Mouse (Mus musculus) hindbrain, embryonic 14.5 days (tissue): ENCODE measurements around the gene Tnrc18. TPM values are rescaled to one million over a fixed set of nuclear protein-coding genes. Genes with fewer than 3 reads are reported as not detected.

Experiments used
- ATAC-seq: fragments of 200-750 bp; cut with Nextera tagmentation; 2 replicates; pipeline ENCODE4 v1.8.0; 2017; ENCODE audit warnings: moderate number of reproducible peaks, mild to moderate bottlenecking, moderate TSS enrichment, moderate library complexity; ENCODE audit not compliant: low FRiP score
- DNase-seq: peaks from one replicate; pipeline ENCODE4 v3.0.0-alpha.2; 2015; ENCODE audit warnings: low spot score
- H3K27ac ChIP-seq: fragments of 300-500 bp; sonication (generic); 2 replicates; pipeline ENCODE4 v1.5.1; 2014; ENCODE audit warnings: mild to moderate bottlenecking, moderate library complexity
- H3K27me3 ChIP-seq: fragments of 300-500 bp; sonication (generic); 2 replicates; pipeline ENCODE4 v1.6.1; 2014; ENCODE audit warnings: mild to moderate bottlenecking, low read length, mixed read lengths; ENCODE audit not compliant: control insufficient read depth, insufficient read depth
- H3K36me3 ChIP-seq: fragments of 300-500 bp; sonication (generic); replicated peaks from 2 replicates; pipeline ENCODE4 v1.6.1; 2014; ENCODE audit not compliant: control insufficient read depth, insufficient read depth
- H3K4me1 ChIP-seq: fragments of 300-500 bp; sonication (generic); replicated peaks from 2 replicates; pipeline ENCODE4 v1.6.1; 2014; ENCODE audit warnings: antibody characterized with exemption, low read length, mixed read lengths; ENCODE audit not compliant: control insufficient read depth, insufficient read depth
- H3K4me2 ChIP-seq: fragments of 300-500 bp; sonication (generic); replicated peaks from 2 replicates; pipeline ENCODE4 v1.6.1; 2014; ENCODE audit warnings: mild to moderate bottlenecking, moderate library complexity
- H3K4me3 ChIP-seq: fragments of 300-500 bp; sonication (generic); replicated peaks from 2 replicates; pipeline ENCODE4 v1.5.1; 2014; ENCODE audit warnings: mild to moderate bottlenecking, low read length
- H3K9ac ChIP-seq: fragments of 300-500 bp; sonication (generic); 2 replicates; pipeline ENCODE4 v1.6.1; 2014
- H3K9me3 ChIP-seq: fragments of 300-500 bp; sonication (generic); 2 replicates; pipeline ENCODE4 v1.6.1; 2016; ENCODE audit warnings: low read length; ENCODE audit not compliant: control insufficient read depth
- WGBS: fragments of 180-500 bp; shearing (Covaris S2); extraction: QIAGEN DNeasy Blood & Tissue Kit; methylation state at CpG from one replicate; pipeline ENCODE4 v1.1.7; 2014; 5-methylcytosine and 5-hydroxymethylcytosine counted together
- polyA plus RNA-seq: library from polyadenylated mRNA; unstranded; fragments of >200 nt; fragmentation: Nextera tagmentation; extraction: Ambion mirVana; gene quantifications from 2 replicates; pipeline ENCODE4 v1.2.1, GENCODE M21; 2014

Tnrc18 gene
- polyA plus RNA-seq, 1 experiment from 2014 or later, result 38.9 TPM

DNA sequence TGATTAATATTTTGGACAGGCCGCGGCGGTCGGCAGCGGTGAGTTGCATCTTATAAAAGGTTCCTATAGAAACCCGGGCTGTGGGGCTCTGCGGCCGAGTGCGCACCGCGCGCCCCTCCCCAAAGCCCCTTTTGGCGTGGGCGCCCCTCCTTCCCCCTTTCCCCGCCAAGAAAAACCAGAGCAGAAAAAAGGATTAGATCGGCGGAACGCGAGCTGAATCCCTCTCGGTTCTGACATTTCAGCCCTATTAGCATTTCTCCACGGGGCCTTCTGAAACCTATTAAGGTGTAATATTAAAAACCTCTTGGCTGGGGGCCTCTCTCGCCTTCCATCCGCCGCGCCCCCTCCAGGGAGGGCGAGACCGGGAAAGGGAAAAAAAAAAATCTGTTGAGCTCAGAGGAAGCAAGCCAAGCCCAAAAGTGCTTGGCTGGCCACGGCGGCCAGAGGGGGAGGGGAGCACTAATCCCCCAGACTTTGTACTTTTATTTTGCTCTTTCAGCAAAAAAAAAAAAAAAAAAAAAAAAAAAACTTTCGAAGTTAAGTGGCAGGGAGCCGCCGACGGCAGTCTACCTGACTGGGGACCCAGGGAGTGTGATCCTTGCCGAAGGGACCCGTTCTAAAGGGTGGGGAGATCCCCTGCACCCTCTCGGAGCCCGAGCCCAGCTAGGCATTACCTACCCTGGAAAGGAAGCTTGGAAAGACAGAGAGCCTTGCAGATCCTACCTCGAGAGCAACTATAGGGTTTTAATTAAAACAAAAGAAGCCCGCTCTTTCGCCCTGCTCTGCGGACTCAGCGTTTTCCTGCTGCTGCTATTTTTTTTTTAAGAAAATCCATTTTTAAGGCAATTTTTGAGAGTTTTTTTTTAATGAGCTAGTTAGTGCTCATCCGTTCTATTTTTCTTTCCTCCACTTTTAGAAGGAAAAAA, 1.2 kb upstream of the Tnrc18 start:
- peak overlapping the region; percentile 100 for H3K9ac ChIP-seq
- WGBS, result 1% methylated on average over 43 of the region's 43 CpGs
- no peak for ATAC-seq

DNA sequence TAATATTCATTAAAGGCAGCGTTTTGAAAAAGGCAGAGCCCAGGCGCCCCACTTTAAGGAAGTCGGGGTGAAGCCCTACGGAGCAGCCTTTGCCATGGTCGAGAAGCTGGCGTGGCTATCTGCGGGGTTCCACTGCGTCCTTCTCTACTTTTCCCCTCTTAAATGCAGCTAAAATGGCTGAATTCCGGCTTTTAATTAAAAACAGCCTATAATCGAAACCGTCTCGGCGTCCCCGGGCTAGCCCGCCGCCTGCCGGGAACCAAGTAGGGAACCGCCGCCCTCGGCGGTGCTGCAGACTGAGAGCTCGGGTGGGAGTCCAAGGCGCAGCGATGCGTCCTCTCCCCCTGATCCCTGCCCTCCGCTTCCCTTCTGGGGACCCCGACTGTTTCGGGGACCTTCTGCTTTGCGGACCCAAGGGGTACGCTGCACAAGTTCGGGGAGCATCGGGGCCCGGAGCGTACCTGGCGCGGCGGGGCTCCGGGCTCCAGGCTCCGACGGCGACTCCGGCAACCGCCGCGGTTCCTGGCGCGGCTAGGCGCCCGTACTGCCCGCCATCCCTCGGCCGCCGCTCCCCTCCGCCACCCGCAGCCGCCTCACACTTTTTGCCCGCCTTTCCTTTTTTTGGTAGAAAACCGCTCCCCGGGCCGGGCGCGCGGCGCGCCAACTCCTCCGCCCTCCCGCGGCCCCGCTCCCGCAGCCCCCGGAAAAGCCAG, 495 bp downstream of the Tnrc18 start:
- H3K27me3 ChIP-seq, result no peaks in the 10 kb centered on the region
- H3K27ac ChIP-seq, result peak overlapping the region; percentile 100
- H3K36me3 ChIP-seq, result peaks cover 4% of the 10 kb centered on the region; the same call in 1 of the 2 replicates
- H3K4me3 ChIP-seq, result peak overlapping the region; percentile 98
- under 1% methylated on average over 63 of the region's 71 CpGs for WGBS
- H3K9me3 ChIP-seq, result no peaks in the 10 kb centered on the region
- H3K9ac ChIP-seq, result peak overlapping the region; percentile 100
- H3K4me1 ChIP-seq, result peaks cover 17% of the 10 kb centered on the region
- H3K4me2 ChIP-seq, result peak overlapping the region; percentile 98
- ATAC-seq, result no peak
- DNase-seq, result peak; percentile 52

More for the DNA sequence above, 1.2 kb upstream of the Tnrc18 start:
- H3K36me3 ChIP-seq, result no peaks in the 10 kb centered on the region
- no peaks in the 10 kb centered on the region for H3K27me3 ChIP-seq
- H3K4me1 ChIP-seq, result peaks cover 13% of the 10 kb centered on the region
- H3K4me2 ChIP-seq, result peak overlapping the region; percentile 99
- peak overlapping the region; percentile 98 for H3K4me3 ChIP-seq
- H3K9me3 ChIP-seq, result no peaks in the 10 kb centered on the region
- H3K27ac ChIP-seq, result peak overlapping the region; percentile 100
- DNase-seq, result peak; percentile 81

DNA sequence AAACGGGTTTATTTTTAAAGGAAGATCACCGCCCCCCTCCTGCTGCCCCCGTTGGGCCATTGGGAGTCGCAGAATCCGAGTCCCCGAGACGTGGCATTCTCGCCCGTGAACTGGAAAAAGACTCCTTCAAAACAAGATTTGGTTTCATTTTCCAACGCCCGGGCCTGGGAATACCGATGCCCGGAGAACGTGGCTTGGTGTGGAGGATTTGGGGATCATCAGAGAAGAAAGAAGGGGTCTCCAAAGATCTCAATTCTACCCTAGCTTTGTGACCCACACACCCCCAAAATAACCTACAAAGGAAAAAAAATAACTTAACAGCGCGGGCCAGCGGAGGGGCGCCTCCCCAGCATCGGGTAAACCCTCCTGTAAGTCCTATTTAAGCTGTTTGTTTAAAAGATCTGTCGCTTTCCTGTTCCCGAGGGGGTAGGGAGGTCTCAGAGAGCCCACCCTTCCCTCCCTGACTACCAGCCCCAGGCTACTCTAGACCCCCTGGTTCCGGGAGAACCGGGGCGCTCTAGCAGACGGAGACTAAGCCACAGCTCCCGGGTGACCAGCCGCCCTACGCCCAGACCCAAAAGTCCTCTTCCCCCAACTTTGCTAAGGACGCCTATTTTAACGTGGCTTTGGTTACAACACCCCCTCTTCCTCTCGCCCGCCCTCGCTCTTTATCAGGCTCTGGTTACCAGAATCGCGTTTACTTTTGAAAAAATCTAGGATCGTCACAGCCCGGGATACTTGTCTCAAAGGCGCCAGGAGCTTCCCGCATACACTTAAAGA, 1.2 kb downstream of the Tnrc18 start:
- WGBS, result under 1% methylated on average over 38 of the region's 39 CpGs
- Histone ChIP-seq H3K27me3 (no peaks in the 10 kb centered on the region), H3K36me3 (peaks cover 5% of the 10 kb centered on the region), H3K27ac (peak overlapping the region; percentile 100), H3K4me2 (peak overlapping the region; percentile 98), H3K9me3 (no peaks in the 10 kb centered on the region), H3K4me1 (peaks cover 22% of the 10 kb centered on the region), H3K9ac (peak overlapping the region; percentile 100), H3K4me3 (peak overlapping the region; percentile 98)
- no peak for ATAC-seq
- no peak for DNase-seq

DNA sequence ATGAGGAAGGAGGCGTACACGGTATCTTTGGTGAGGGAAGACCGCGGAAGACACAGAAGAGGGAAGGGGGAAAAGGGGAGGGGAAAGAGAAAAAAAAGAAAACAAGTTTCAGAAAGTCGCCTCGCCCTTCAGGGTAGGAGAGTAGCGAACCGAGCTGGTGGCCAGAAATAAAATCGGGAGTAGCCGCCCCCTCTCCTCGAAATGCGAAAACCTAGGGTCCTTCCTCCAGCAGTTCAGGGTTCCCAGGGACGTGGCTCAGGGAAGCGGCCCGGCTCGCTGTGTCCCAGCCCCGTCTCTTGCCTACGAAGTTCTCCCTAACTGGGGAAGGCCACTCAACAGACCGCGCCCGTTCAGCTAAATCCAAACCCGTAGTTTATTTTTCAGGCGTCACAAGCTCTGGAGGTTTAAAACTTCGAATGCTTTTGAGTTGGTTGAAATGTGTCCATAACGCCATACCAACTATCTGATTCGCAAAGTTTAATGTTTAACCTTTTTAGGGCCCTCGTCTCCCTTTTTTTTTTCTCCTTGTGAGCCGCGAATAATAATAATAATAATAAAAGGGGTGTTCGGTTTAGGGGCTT, 2.0 kb downstream of the Tnrc18 start:
- peaks cover 29% of the 10 kb centered on the region for H3K4me1 ChIP-seq
- peak; percentile 59 for DNase-seq
- H3K36me3 ChIP-seq, result peaks cover 8% of the 10 kb centered on the region
- under 1% methylated on average over 29 of the region's 30 CpGs for WGBS
- peak overlapping the region; percentile 100 for H3K27ac ChIP-seq
- no peak for ATAC-seq
- peak overlapping the region; percentile 100 for H3K9ac ChIP-seq
- H3K4me3 ChIP-seq, result peak overlapping the region; percentile 98
- peak overlapping the region; percentile 98 for H3K4me2 ChIP-seq
- H3K27me3 ChIP-seq, result no peaks in the 10 kb centered on the region
- H3K9me3 ChIP-seq, result no peaks in the 10 kb centered on the region

DNA sequence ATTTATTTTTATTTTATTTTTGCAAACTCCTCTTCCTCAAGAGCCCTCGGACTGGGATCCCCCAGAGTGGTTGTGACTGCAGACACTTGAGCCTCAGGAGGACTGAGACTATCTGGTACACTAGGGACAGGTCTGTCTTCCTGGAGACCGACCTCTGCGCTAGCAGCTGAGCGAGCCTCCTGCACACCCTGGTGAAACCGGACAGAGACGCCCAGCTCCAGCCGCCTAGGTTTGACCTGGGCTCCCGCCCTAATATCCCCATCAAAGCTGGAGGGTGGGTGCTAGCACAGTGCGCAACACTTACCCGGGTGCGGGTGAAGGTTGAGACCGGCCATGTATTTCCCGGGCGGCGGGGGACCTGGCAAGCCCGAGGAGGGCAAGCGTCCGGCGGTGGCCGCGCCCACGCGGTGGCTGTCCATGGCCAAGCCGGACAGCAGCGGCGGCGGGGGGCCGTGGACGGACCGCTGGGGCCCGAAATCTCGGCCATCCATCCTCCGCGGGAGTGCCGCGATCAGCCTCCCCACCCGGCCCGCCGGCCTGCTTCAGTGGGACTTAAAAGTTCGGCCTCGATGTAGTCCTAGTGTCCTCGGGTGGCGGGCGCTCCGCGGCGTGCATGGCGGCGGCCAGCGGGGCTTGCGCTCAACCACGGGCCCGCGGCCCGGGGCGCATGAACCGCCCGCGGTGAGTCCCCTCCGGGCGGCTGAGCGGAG, 2.6 kb downstream of the Tnrc18 start:
- DNase-seq (no peak), ATAC-seq (no peak)
- H3K36me3 ChIP-seq, result peaks cover 14% of the 10 kb centered on the region
- H3K4me1 ChIP-seq, result peaks cover 36% of the 10 kb centered on the region
- H3K9me3 ChIP-seq, result no peaks in the 10 kb centered on the region
- H3K9ac ChIP-seq, result peak overlapping the region; percentile 100
- peak overlapping the region; percentile 98 for H3K4me3 ChIP-seq
- H3K27ac ChIP-seq, result peak overlapping the region; percentile 100
- whole genome bisulfite sequencing, result under 1% methylated on average over 58 of the region's 62 CpGs
- H3K27me3 ChIP-seq, result no peaks in the 10 kb centered on the region
- peak overlapping the region; percentile 98 for H3K4me2 ChIP-seq

DNA sequence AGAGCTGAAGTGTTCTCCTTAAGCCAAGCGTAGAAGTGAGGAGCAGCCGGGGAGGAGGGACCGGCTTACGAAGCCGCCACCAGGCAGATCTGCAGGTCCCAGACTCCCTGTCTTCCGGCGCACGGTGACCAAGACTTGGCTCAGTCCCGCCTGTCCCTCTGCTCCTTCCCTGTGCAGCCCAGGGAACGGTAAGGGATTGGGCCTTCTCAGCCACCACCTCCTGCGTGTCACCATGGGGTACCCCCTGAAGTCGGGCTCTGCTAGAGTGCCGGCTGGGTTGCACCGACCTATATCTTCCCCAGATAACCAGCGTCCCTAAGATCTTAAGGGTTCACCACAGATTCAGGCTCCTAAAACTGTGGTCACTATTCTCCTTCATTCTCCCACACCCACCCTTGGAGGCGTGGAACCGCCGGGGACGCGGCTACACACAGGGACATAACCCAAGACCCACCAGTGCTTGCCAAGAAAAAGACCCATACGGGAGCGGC, 3.3 kb downstream of the Tnrc18 start:
- 0% methylated on average over 22 of the region's 22 CpGs for WGBS
- peaks cover 20% of the 10 kb centered on the region for H3K36me3 ChIP-seq
- no peaks in the 10 kb centered on the region for H3K27me3 ChIP-seq
- H3K4me1 ChIP-seq, result peaks cover 42% of the 10 kb centered on the region
- H3K4me2 ChIP-seq, result peak overlapping the region; percentile 98
- H3K9ac ChIP-seq, result peak overlapping the region; percentile 100
- peak overlapping the region; percentile 98 for H3K4me3 ChIP-seq
- DNase-seq (no peak), ATAC-seq (no peak)
- H3K9me3 ChIP-seq, result no peaks in the 10 kb centered on the region
- H3K27ac ChIP-seq, result peak overlapping the region; percentile 100

DNA sequence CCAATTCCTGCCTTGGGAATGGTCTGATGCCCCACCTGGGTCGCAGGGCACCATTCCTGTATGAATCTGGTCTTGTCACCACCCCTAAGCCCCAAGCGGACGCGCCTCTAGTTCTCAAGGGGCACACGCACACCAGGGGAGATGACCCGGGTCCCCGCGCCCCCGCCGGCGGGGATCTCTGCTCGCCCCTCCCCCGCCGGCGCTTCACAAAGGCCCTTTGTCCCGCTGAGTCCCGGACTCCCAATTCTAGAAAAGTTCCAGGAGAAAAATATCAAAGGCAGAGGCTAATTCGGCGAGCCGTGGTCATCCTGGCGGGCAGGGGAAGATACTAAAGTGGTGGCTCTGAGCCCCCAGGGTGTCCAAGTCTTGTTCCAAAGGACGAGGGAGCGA, 3.7 kb downstream of the Tnrc18 start:
- WGBS, result 1% methylated on average over 23 of the region's 23 CpGs
- Histone ChIP-seq H3K9me3 (no peaks in the 10 kb centered on the region), H3K9ac (peak overlapping the region; percentile 100), H3K27me3 (no peaks in the 10 kb centered on the region), H3K36me3 (peaks cover 21% of the 10 kb centered on the region), H3K4me3 (peak overlapping the region; percentile 98), H3K4me1 (peaks cover 42% of the 10 kb centered on the region), H3K4me2 (peak overlapping the region; percentile 98), H3K27ac (peak overlapping the region; percentile 100)
- no peak for DNase-seq
- no peak for ATAC-seq

DNA sequence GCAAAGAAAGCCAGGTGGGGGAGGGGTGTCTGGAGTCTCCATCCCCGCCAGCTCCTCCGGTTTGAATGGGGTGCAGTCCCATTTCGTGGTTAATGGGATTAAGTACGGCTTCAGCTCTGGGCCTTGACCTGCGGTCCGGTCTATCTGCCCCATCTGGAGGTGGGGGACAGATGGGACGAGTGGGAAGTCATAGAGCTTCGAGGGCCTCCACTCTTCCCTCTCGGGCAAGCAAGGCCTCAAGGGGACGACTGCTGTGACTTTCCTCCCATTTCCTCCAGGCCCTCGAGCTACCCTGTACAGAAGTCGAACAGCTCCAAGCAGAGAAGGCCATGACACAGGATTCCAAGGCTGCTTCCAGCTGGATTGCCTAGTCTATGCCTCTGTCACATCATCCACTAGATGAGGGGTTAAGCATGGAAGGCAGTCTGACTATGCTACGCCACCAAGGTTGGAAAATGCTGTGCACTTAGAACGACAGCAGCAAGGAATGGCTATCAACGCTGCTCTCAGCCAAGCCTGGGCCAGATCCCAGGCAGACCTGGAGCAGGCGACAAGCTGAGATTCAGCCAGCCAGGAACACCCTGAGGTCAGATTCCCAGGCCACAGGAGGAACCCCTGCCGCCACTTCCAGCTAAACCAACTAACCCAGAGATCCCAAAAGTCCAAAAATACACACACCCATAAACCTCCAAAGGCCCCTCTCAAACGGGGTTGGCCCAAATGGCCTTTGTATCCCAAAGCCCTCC, 4.3 kb downstream of the Tnrc18 start:
- DNase-seq (peak; percentile 47), ATAC-seq (no peak)
- H3K27me3 ChIP-seq, result no peaks in the 10 kb centered on the region
- 1% methylated on average over 18 of the region's 18 CpGs for WGBS
- peak overlapping the region; percentile 100 for H3K27ac ChIP-seq
- peak overlapping the region; percentile 100 for H3K9ac ChIP-seq
- peaks cover 42% of the 10 kb centered on the region for H3K4me1 ChIP-seq
- peak overlapping the region; percentile 98 for H3K4me2 ChIP-seq
- H3K4me3 ChIP-seq, result peak overlapping the region; percentile 98
- H3K9me3 ChIP-seq, result no peaks in the 10 kb centered on the region
- H3K36me3 ChIP-seq, result peaks cover 22% of the 10 kb centered on the region
